Mouse (Mus musculus): ENCODE measurements around the gene Plod1. TPM values are rescaled to one million over a fixed set of nuclear protein-coding genes. Genes with fewer than 3 reads are reported as not detected.

The Plod1 gene
- polyA plus RNA-seq, 1 experiment from 2014 or later = 30.7 TPM

DNA sequence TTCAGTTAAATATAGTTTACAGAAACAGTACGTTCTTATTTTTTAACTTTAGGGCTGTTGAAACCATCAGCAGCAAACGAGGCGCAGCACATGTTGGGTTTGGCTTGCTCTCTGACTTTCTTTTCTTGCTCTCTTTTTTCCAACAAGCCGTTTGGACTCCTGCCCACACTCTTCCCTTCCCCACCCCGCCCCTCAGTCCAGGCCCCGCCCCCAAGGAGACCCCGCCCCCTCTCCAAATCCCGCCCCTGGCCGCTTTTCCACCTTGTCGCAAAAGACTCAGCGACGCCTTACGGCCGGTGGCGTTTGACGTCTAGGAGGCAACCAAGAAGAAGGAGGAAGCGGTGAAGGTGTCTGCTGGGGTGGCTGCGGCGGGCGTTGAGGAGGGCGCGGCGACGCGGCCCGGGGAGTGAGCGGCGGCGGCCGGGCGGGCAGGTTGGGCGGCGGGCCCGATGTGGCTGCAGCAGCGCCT is 4.0 kb upstream of the Plod1 start, which contains the start of gene 2510039O18Rik:
Gene 2510039O18Rik, plus strand, starts transcription at position 320 of the 469 bp plus-strand sequence.
- H3K4me1 ChIP-seq (ENCODE audit: control insufficient read depth, low read depth, low read length) = peaks cover 30% of the 10 kb centered on the region
- H3K4me2 ChIP-seq (ENCODE audit: low read depth, low read length) = peak within 1 kb of the TSS; percentile 98
- H3K36me3 ChIP-seq (ENCODE audit: control insufficient read depth, insufficient read depth) = peaks cover 17% of the 10 kb centered on the region
- no peaks in the 10 kb centered on the region for H3K9me3 ChIP-seq (replicated peaks; ENCODE audit: control insufficient read depth, low read length)
- H3K27me3 ChIP-seq (ENCODE audit: control insufficient read depth, insufficient read depth, low read depth, low read length) = peaks cover 6% of the 10 kb centered on the region; the same call in 1 of the 2 replicates
- peak within 1 kb of the TSS; percentile 79 for H3K27ac ChIP-seq (ENCODE audit: low read length)
- peak within 1 kb of the TSS; percentile 90 for H3K4me3 ChIP-seq (ENCODE audit: low read depth, low read length)
- 2% methylated on average over 16 of the region's 35 CpGs for WGBS (ENCODE audit: insufficient replicate concordance)
- ATAC-seq (ENCODE audit: low read depth) = peak; percentile 81
- H3K9ac ChIP-seq (ENCODE audit: low read depth, low read length) = peak within 1 kb of the TSS; percentile 89

DNA sequence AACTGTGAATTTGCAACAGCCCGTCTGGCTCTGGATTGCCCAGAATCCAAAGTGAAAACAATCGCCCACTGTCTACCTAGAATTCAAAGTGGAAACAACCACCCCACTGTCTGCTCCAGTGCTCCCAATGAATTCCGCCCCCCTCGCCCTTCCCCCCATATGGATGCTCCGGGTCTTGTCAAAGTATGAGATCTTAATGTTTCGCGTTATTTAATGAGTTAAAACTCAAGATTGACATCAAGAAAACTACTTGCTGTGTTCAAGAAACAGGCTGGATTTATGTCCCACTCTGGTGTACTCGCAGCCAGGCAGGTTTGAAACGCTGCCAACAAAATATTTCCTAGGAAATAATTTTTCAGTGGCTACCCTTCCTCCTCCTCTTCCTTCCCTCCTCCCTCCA is 3.5 kb upstream of the Plod1 start:
- WGBS (ENCODE audit: insufficient replicate concordance) = 54% methylated on average over 9 of the region's 9 CpGs
- Histone ChIP-seq H3K4me2 (ENCODE audit: low read depth, low read length) (peak overlapping the region; percentile 98), H3K27me3 (ENCODE audit: control insufficient read depth, insufficient read depth, low read depth, low read length) (peaks cover 8% of the 10 kb centered on the region), H3K9ac (ENCODE audit: low read depth, low read length) (no peak overlapping the region), H3K27ac (ENCODE audit: low read length) (peak overlapping the region; percentile 35), H3K36me3 (ENCODE audit: control insufficient read depth, insufficient read depth) (peaks cover 12% of the 10 kb centered on the region), H3K4me1 (ENCODE audit: control insufficient read depth, low read depth, low read length) (peaks cover 30% of the 10 kb centered on the region), H3K9me3 (replicated peaks; ENCODE audit: control insufficient read depth, low read length) (no peaks in the 10 kb centered on the region), H3K4me3 (ENCODE audit: low read depth, low read length) (no peak overlapping the region)
- ATAC-seq (ENCODE audit: low read depth) = no peak

DNA sequence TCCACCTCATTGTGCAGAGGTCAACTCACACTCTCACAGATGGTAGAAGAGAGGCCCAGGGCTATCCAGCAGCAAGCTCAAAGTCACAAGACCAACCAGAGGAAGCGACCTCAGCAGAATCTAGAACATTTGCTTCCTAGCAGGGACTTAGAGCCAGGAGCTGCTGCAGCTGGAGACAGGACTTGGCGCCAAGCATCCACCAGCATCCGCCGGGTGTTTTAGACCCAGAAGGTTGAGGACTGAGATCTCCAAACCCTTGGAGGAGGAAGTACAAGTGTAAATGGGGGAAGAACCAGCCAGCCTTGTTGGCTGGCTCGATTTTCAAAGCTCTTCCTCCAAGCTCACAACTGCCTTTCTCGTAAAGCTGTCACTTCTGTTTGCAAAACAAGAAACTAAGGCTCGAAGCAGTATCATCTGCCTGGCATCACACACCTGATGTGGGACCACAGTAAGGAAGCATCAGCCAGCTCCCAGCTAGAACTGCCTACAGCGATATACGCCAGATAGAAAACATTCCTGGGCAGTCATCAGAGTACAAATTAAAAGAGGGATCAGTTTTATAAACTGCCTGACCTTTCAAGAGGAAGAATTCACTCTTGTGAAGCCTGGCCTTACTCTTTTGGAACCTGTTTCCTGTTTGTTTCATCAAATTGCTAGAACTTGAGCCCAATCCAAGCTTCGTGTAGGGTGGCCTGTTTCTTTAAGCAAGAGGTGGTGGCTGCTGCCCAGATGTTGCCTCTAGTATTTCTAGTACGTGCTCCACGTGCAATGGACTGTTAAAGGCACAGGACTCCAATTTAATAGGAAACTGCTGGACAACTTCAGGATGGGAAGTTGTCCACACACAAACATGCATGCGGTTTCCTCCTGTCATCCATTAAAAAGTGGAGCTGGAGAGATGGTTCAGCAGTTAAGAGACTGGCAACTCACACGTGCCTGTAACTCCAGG is 1.9 kb upstream of the Plod1 start:
- peaks cover 30% of the 10 kb centered on the region for H3K4me1 ChIP-seq (ENCODE audit: control insufficient read depth, low read depth, low read length)
- 34% methylated on average over 14 of the region's 14 CpGs for WGBS (ENCODE audit: insufficient replicate concordance)

DNA sequence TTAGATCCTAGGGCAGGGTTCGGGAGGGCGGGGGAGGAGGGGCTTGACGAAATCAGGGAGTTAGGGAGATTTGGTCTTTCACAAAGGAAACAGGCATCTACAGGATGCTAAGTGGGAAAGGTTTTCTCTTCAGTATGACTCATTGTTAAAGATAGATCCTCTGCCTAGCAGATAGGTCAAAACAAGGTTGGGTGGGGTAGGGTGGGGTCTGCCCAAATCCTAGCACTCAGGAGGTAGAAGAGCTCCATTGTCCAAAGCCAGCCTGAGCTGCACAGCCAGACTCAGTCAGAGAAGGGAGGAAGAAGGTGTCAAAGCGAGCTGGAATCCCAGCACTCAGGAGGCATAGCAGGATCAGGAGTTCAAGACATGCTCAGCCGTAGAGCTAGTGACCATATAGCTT is 919 bp upstream of the Plod1 start:
- no peak for ATAC-seq (ENCODE audit: low read depth)
- Histone ChIP-seq H3K4me3 (ENCODE audit: low read depth, low read length) (no peak overlapping the region), H3K4me2 (ENCODE audit: low read depth, low read length) (no peak overlapping the region), H3K36me3 (ENCODE audit: control insufficient read depth, insufficient read depth) (no peaks in the 10 kb centered on the region), H3K9me3 (replicated peaks; ENCODE audit: control insufficient read depth, low read length) (no peaks in the 10 kb centered on the region), H3K27ac (ENCODE audit: low read length) (no peak overlapping the region), H3K27me3 (ENCODE audit: control insufficient read depth, insufficient read depth, low read depth, low read length) (peaks cover 10% of the 10 kb centered on the region), H3K9ac (ENCODE audit: low read depth, low read length) (no peak overlapping the region), H3K4me1 (ENCODE audit: control insufficient read depth, low read depth, low read length) (peaks cover 23% of the 10 kb centered on the region)
- 67% methylated on average over 5 of the region's 5 CpGs for WGBS (ENCODE audit: insufficient replicate concordance)

More for the DNA sequence above, 1.9 kb upstream of the Plod1 start:
- peak overlapping the region; percentile 52; the same call in 1 of the 2 replicates for H3K27ac ChIP-seq (ENCODE audit: low read length)
- H3K9ac ChIP-seq (ENCODE audit: low read depth, low read length) = no peak overlapping the region
- no peak for ATAC-seq (ENCODE audit: low read depth)
- H3K4me2 ChIP-seq (ENCODE audit: low read depth, low read length) = no peak overlapping the region
- 0 out of 2 replicates have a peak, but pooled peaks cover under 1% of the 10 kb centered on the region for H3K36me3 ChIP-seq (ENCODE audit: control insufficient read depth, insufficient read depth)
- no peaks in the 10 kb centered on the region for H3K9me3 ChIP-seq (replicated peaks; ENCODE audit: control insufficient read depth, low read length)
- no peak overlapping the region for H3K4me3 ChIP-seq (ENCODE audit: low read depth, low read length)
- H3K27me3 ChIP-seq (ENCODE audit: control insufficient read depth, insufficient read depth, low read depth, low read length) = peaks cover 10% of the 10 kb centered on the region

DNA sequence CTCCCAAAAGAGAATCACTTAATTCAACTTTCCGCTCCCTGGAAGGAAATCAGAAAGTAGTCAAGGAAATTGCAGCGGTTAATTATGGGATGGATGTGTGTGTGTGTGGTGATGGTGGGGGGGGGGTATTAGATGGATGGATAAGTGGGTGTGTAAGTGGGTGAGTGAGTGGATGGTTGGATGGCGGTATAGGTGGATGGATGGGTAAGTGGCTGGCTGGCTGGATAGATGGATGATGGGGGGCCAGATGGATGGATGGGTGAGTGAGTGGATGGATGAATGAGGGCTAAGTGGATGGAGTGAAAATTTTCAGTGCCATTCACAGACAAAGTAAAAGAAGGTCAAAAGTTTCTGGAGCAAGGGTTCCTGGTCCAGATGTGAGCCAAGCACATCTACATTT is 454 bp upstream of the Plod1 start:
- Histone ChIP-seq H3K27me3 (ENCODE audit: control insufficient read depth, insufficient read depth, low read depth, low read length) (peaks cover 10% of the 10 kb centered on the region), H3K36me3 (ENCODE audit: control insufficient read depth, insufficient read depth) (no peaks in the 10 kb centered on the region), H3K9me3 (replicated peaks; ENCODE audit: control insufficient read depth, low read length) (no peaks in the 10 kb centered on the region), H3K27ac (ENCODE audit: low read length) (no peak overlapping the region), H3K9ac (ENCODE audit: low read depth, low read length) (peak overlapping the region; percentile 71; the same call in 1 of the 2 replicates), H3K4me3 (ENCODE audit: low read depth, low read length) (peak overlapping the region; percentile 65), H3K4me1 (ENCODE audit: control insufficient read depth, low read depth, low read length) (peaks cover 19% of the 10 kb centered on the region), H3K4me2 (ENCODE audit: low read depth, low read length) (peak overlapping the region; percentile 80)
- no peak for ATAC-seq (ENCODE audit: low read depth)
- WGBS (ENCODE audit: insufficient replicate concordance) = 40% methylated on average over 3 of the region's 3 CpGs

DNA sequence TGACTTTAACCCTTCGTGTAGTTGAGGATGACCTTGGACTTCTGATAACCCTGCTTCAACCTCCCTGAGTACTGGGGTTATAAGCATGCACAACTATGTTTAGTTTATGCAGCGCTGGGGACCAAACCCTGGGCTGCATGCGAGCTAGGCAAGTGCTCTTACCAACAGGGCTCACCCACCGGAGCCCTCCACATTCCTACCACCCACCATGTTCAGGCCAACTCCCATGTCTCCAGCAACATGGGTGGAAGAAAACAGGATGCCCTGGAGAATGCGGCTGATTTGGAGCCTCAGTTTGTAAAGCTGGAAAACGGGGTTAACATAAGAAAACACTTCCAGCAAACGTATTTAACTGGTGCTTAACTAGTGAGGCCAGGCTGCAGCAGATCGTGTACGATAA is 663 bp downstream of the Plod1 start:
- H3K27me3 ChIP-seq (ENCODE audit: control insufficient read depth, insufficient read depth, low read depth, low read length) = peaks cover 10% of the 10 kb centered on the region
- peak overlapping the region; percentile 71 for H3K9ac ChIP-seq (ENCODE audit: low read depth, low read length)
- no peak overlapping the region for H3K27ac ChIP-seq (ENCODE audit: low read length)
- H3K9me3 ChIP-seq (replicated peaks; ENCODE audit: control insufficient read depth, low read length) = no peaks in the 10 kb centered on the region
- H3K4me2 ChIP-seq (ENCODE audit: low read depth, low read length) = peak overlapping the region; percentile 80
- ATAC-seq (ENCODE audit: low read depth) = no peak
- H3K36me3 ChIP-seq (ENCODE audit: control insufficient read depth, insufficient read depth) = no peaks in the 10 kb centered on the region
- H3K4me1 ChIP-seq (ENCODE audit: control insufficient read depth, low read depth, low read length) = peaks cover 11% of the 10 kb centered on the region
- 16% methylated on average over 9 of the region's 9 CpGs for WGBS (ENCODE audit: insufficient replicate concordance)
- peak overlapping the region; percentile 65 for H3K4me3 ChIP-seq (ENCODE audit: low read depth, low read length)

DNA sequence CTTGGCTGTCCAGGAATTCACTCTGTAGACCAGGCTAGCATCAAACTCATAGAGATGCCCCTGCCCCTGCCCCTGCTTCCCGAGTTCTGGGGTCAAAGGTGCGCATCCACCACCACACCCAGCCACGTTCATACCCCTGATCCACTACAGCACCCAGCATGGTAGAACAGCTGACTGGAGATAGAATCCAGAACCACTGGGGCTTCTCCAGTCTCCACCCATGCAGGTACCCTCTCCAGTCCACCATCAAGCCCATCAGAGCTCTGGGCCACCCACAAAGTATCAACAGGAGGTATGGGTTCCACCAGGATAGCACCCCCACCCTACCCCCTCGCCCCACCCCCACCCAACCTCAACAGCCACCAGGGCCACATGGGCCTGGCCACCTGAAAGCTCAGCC is 2.0 kb downstream of the Plod1 start:
- H3K27me3 ChIP-seq (ENCODE audit: control insufficient read depth, insufficient read depth, low read depth, low read length) = peaks cover 10% of the 10 kb centered on the region
- H3K4me3 ChIP-seq (ENCODE audit: low read depth, low read length) = no peak overlapping the region
- WGBS (ENCODE audit: insufficient replicate concordance) = 66% methylated on average over 4 of the region's 4 CpGs
- ATAC-seq (ENCODE audit: low read depth) = no peak
- peaks cover 4% of the 10 kb centered on the region for H3K4me1 ChIP-seq (ENCODE audit: control insufficient read depth, low read depth, low read length)
- no peaks in the 10 kb centered on the region for H3K9me3 ChIP-seq (replicated peaks; ENCODE audit: control insufficient read depth, low read length)
- H3K9ac ChIP-seq (ENCODE audit: low read depth, low read length) = no peak overlapping the region
- H3K27ac ChIP-seq (ENCODE audit: low read length) = no peak overlapping the region
- no peaks in the 10 kb centered on the region for H3K36me3 ChIP-seq (ENCODE audit: control insufficient read depth, insufficient read depth)
- H3K4me2 ChIP-seq (ENCODE audit: low read depth, low read length) = no peak overlapping the region

DNA sequence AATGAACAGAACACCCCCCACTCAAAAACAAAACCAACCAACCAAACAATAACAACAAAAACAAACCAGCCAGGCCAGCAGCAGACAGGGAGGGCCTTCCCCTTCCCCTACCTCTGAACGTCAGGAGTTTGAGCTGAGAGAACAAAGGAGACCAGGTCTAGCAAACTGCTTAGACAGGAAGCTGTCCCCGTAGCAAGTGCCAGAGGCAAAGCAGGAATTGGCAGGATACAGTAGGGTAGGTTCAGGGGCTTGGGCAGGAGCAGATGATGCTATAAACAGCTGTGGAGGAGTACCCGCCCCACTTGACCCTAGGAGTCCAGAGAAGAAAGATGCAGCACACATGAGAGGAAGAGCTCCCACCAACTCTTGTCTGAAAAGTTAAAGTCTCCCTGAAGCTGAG is 2.4 kb downstream of the Plod1 start:
- Histone ChIP-seq H3K9ac (ENCODE audit: low read depth, low read length) (no peak overlapping the region), H3K4me3 (ENCODE audit: low read depth, low read length) (no peak overlapping the region), H3K36me3 (ENCODE audit: control insufficient read depth, insufficient read depth) (no peaks in the 10 kb centered on the region), H3K9me3 (replicated peaks; ENCODE audit: control insufficient read depth, low read length) (no peaks in the 10 kb centered on the region), H3K27me3 (ENCODE audit: control insufficient read depth, insufficient read depth, low read depth, low read length) (peaks cover 10% of the 10 kb centered on the region), H3K4me1 (ENCODE audit: control insufficient read depth, low read depth, low read length) (peaks cover 4% of the 10 kb centered on the region), H3K27ac (ENCODE audit: low read length) (no peak overlapping the region), H3K4me2 (ENCODE audit: low read depth, low read length) (no peak overlapping the region)
- ATAC-seq (ENCODE audit: low read depth) = no peak
- WGBS (ENCODE audit: insufficient replicate concordance) = 45% methylated on average over 3 of the region's 3 CpGs

DNA sequence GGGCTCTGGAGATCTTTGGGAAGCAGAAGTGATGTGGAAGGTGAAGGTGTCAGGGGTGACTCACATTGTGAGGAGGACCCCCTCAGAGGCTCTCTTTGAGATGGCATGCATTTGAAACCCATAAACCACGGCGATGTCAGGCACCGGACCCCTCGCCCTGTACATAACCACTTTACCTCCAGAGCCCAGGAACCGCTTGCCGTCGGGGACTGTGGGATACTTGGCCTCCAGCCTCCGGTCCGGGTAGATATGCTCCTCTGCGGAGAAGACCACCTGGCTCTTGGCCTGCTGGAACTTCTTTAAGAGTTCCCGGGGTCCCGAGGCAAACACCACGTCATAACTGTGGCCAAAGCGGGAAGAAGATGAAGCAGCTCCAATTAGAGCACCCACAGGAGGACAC is 5.6 kb downstream of the Plod1 start:
- no peak overlapping the region for H3K4me2 ChIP-seq (ENCODE audit: low read depth, low read length)
- H3K9me3 ChIP-seq (replicated peaks; ENCODE audit: control insufficient read depth, low read length) = no peaks in the 10 kb centered on the region
- no peak overlapping the region for H3K4me3 ChIP-seq (ENCODE audit: low read depth, low read length)
- 78% methylated on average over 14 of the region's 14 CpGs for WGBS (ENCODE audit: insufficient replicate concordance)
- no peak overlapping the region for H3K9ac ChIP-seq (ENCODE audit: low read depth, low read length)
- no peak for ATAC-seq (ENCODE audit: low read depth)
- H3K4me1 ChIP-seq (ENCODE audit: control insufficient read depth, low read depth, low read length) = peaks cover 2% of the 10 kb centered on the region
- peaks cover 7% of the 10 kb centered on the region for H3K27me3 ChIP-seq (ENCODE audit: control insufficient read depth, insufficient read depth, low read depth, low read length)
- no peak overlapping the region for H3K27ac ChIP-seq (ENCODE audit: low read length)
- H3K36me3 ChIP-seq (ENCODE audit: control insufficient read depth, insufficient read depth) = no peaks in the 10 kb centered on the region
